Mouse (Mus musculus): Measurements from ENCODE around the gene Thumpd3. TPM values are rescaled to one million over a fixed set of nuclear protein-coding genes. Genes with fewer than 3 reads are reported as not detected.

The Thumpd3 gene
- polyA plus RNA-seq, 1 experiment from 2014 or later: 29.5 TPM

- under 1% methylated on average over 11 of the region's 11 CpGs for WGBS (ENCODE audit: insufficient replicate concordance)
- ATAC-seq (ENCODE audit: low read depth): peak; percentile 3; the same call in 1 of the 2 replicates
- H3K9me3 ChIP-seq (replicated peaks; ENCODE audit: control insufficient read depth, low read length): no peaks in the 10 kb centered on the region
- peak overlapping the region; percentile 90 for H3K27ac ChIP-seq (ENCODE audit: low read length)
- H3K4me1 ChIP-seq (ENCODE audit: control insufficient read depth, low read depth, low read length): peaks cover 42% of the 10 kb centered on the region
- peak overlapping the region; percentile 89 for H3K4me3 ChIP-seq (ENCODE audit: low read depth, low read length)
- peak overlapping the region; percentile 84 for H3K9ac ChIP-seq (ENCODE audit: low read depth, low read length)
- H3K27me3 ChIP-seq (ENCODE audit: control insufficient read depth, insufficient read depth, low read depth, low read length): no peaks in the 10 kb centered on the region
- peak overlapping the region; percentile 99 for H3K4me2 ChIP-seq (ENCODE audit: low read depth, low read length)
- no peaks in the 10 kb centered on the region; the same call in 1 of the 2 replicates for H3K36me3 ChIP-seq (ENCODE audit: control insufficient read depth, insufficient read depth)
Measured at GRCm38 (mm10) chr6:113045575-113045974, 450 bp upstream of the Thumpd3 start.

- WGBS (ENCODE audit: insufficient replicate concordance): 17% methylated on average over 15 of the region's 15 CpGs
Measured at GRCm38 (mm10) chr6:113047016-113047746, 1.2 kb downstream of the Thumpd3 start.

GRCm38 (mm10) chr6:113048371-113048770 lies 2.3 kb downstream of the Thumpd3 start:
- Histone ChIP-seq H3K27me3 (ENCODE audit: control insufficient read depth, insufficient read depth, low read depth, low read length) (no peaks in the 10 kb centered on the region), H3K27ac (ENCODE audit: low read length) (no peak overlapping the region), H3K9ac (ENCODE audit: low read depth, low read length) (peak overlapping the region; percentile 38; the same call in 1 of the 2 replicates), H3K4me2 (ENCODE audit: low read depth, low read length) (peak overlapping the region; percentile 99), H3K4me1 (ENCODE audit: control insufficient read depth, low read depth, low read length) (peaks cover 26% of the 10 kb centered on the region), H3K4me3 (ENCODE audit: low read depth, low read length) (peak overlapping the region; percentile 5), H3K9me3 (replicated peaks; ENCODE audit: control insufficient read depth, low read length) (no peaks in the 10 kb centered on the region), H3K36me3 (ENCODE audit: control insufficient read depth, insufficient read depth) (peaks cover 6% of the 10 kb centered on the region)
- no peak for ATAC-seq (ENCODE audit: low read depth)
- WGBS (ENCODE audit: insufficient replicate concordance): 34% methylated on average over 2 of the region's 2 CpGs

More at GRCm38 (mm10) chr6:113047016-113047746, 1.2 kb downstream of the Thumpd3 start:
- peak overlapping the region; percentile 84 for H3K9ac ChIP-seq (ENCODE audit: low read depth, low read length)
- H3K4me3 ChIP-seq (ENCODE audit: low read depth, low read length): peak overlapping the region; percentile 89
- H3K36me3 ChIP-seq (ENCODE audit: control insufficient read depth, insufficient read depth): peaks cover 6% of the 10 kb centered on the region
- H3K27me3 ChIP-seq (ENCODE audit: control insufficient read depth, insufficient read depth, low read depth, low read length): no peaks in the 10 kb centered on the region
- H3K9me3 ChIP-seq (replicated peaks; ENCODE audit: control insufficient read depth, low read length): no peaks in the 10 kb centered on the region
- H3K4me1 ChIP-seq (ENCODE audit: control insufficient read depth, low read depth, low read length): peaks cover 30% of the 10 kb centered on the region
- peak overlapping the region; percentile 99 for H3K4me2 ChIP-seq (ENCODE audit: low read depth, low read length)
- peak overlapping the region; percentile 90 for H3K27ac ChIP-seq (ENCODE audit: low read length)
- ATAC-seq (ENCODE audit: low read depth): no peak

DNA sequence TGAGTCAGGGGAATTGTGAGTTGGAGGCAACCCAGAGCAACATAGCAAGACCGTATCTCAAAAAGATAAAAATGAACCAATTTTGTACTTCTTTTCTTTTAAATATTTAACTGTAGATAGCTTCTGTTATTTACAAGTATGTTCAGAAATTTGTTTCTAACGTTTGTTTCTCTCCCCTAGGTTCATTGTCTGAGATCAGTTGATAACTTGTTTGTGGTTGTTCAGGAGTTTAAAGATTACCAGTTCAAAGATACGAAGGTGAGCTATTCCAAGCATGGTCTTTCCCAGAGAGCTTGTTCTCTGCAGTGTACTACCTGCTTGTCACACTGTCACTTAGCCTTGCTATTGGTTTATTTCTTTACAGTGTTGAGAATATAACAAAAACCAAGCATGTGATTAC lies 3.1 kb downstream of the Thumpd3 start:
- Histone ChIP-seq H3K27ac (ENCODE audit: low read length) (0 out of 2 replicates have a peak overlapping the region, but pooled peaks have one; percentile 20), H3K36me3 (ENCODE audit: control insufficient read depth, insufficient read depth) (peaks cover 6% of the 10 kb centered on the region), H3K4me1 (ENCODE audit: control insufficient read depth, low read depth, low read length) (peaks cover 26% of the 10 kb centered on the region), H3K27me3 (ENCODE audit: control insufficient read depth, insufficient read depth, low read depth, low read length) (no peaks in the 10 kb centered on the region), H3K4me3 (ENCODE audit: low read depth, low read length) (no peak overlapping the region), H3K9me3 (replicated peaks; ENCODE audit: control insufficient read depth, low read length) (no peaks in the 10 kb centered on the region), H3K4me2 (ENCODE audit: low read depth, low read length) (no peak overlapping the region), H3K9ac (ENCODE audit: low read depth, low read length) (no peak overlapping the region)
- no peak for ATAC-seq (ENCODE audit: low read depth)
- 30% methylated on average over 3 of the region's 3 CpGs for WGBS (ENCODE audit: insufficient replicate concordance)

- ATAC-seq (ENCODE audit: low read depth): no peak
- Histone ChIP-seq H3K9me3 (replicated peaks; ENCODE audit: control insufficient read depth, low read length) (no peaks in the 10 kb centered on the region), H3K4me1 (ENCODE audit: control insufficient read depth, low read depth, low read length) (peaks cover 8% of the 10 kb centered on the region), H3K4me2 (ENCODE audit: low read depth, low read length) (no peak overlapping the region), H3K27ac (ENCODE audit: low read length) (no peak overlapping the region), H3K9ac (ENCODE audit: low read depth, low read length) (no peak overlapping the region), H3K27me3 (ENCODE audit: control insufficient read depth, insufficient read depth, low read depth, low read length) (no peaks in the 10 kb centered on the region), H3K4me3 (ENCODE audit: low read depth, low read length) (no peak overlapping the region), H3K36me3 (ENCODE audit: control insufficient read depth, insufficient read depth) (peaks cover 11% of the 10 kb centered on the region)
- 58% methylated on average over 3 of the region's 3 CpGs for WGBS (ENCODE audit: insufficient replicate concordance)
Measured at GRCm38 (mm10) chr6:113052972-113053371, 6.9 kb downstream of the Thumpd3 start.

DNA sequence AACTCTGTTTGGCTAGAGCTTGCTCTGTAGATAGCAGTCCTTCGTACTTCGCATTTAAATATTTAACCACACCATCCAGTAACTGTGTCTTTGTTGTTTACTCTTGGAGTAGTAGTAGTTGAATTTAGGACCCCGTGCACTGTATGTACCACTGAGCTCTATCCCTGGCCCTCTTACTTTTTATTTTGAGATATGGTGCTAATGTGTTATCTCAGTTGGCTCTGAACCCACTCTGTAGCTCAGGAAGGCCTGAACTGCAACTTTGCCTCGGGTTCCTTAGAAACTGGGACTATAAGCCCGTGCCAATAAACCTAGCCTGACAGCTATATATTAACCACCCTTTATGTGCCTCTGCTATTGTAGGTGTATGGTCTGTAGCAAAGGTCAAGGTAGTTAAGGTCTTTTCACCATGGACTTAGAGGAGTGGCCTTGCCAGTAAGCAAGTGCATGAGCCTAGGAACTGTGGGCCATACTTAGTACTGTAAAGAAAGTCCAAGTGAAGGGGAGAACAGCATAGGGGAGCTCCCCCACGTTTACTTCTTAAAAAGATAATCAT lies 8.6 kb downstream of the Thumpd3 start:
- ATAC-seq (ENCODE audit: low read depth): no peak
- H3K9me3 ChIP-seq (replicated peaks; ENCODE audit: control insufficient read depth, low read length): no peaks in the 10 kb centered on the region
- H3K4me3 ChIP-seq (ENCODE audit: low read depth, low read length): no peak overlapping the region
- H3K9ac ChIP-seq (ENCODE audit: low read depth, low read length): no peak overlapping the region
- WGBS (ENCODE audit: insufficient replicate concordance): 62% methylated on average over 6 of the region's 6 CpGs
- H3K27ac ChIP-seq (ENCODE audit: low read length): no peak overlapping the region
- peaks cover 14% of the 10 kb centered on the region for H3K36me3 ChIP-seq (ENCODE audit: control insufficient read depth, insufficient read depth)
- no peak overlapping the region for H3K4me2 ChIP-seq (ENCODE audit: low read depth, low read length)
- H3K4me1 ChIP-seq (ENCODE audit: control insufficient read depth, low read depth, low read length): no peaks in the 10 kb centered on the region
- H3K27me3 ChIP-seq (ENCODE audit: control insufficient read depth, insufficient read depth, low read depth, low read length): no peaks in the 10 kb centered on the region

DNA sequence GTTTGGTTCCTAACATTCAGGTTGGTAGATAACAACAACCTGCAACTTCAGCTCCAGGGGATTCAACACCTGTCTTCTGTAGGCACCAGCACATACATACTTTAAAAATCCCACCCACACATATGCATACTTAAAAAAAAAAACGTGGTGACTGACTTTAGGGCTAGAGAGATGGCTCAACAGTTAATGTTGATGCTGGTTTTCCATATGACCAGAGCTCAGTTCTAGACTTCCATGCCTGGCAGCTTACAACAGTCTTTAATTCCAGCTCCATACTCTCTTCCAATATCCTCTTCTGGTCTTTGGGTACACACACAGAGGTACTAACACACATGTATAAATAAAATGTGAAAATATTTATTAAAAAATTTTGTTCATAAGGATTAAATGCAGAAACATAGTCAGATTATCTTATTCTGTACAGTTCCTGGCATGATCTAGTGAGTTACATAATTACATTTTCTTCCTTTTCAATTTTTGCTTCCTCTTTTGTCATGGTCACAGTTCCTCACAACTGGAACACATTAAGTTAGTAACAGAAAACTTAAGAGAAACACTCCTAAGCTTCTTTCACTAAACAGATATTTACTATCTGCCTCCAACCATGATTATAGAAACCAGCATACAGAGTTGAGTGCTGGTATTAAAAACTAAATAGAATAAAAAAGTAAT lies 15.0 kb downstream of the Thumpd3 start:
- H3K4me2 ChIP-seq (ENCODE audit: low read depth, low read length): no peak overlapping the region
- no peak overlapping the region for H3K4me3 ChIP-seq (ENCODE audit: low read depth, low read length)
- H3K9ac ChIP-seq (ENCODE audit: low read depth, low read length): no peak overlapping the region
- no peaks in the 10 kb centered on the region for H3K9me3 ChIP-seq (replicated peaks; ENCODE audit: control insufficient read depth, low read length)
- peaks cover 42% of the 10 kb centered on the region for H3K36me3 ChIP-seq (ENCODE audit: control insufficient read depth, insufficient read depth)
- no peaks in the 10 kb centered on the region for H3K27me3 ChIP-seq (ENCODE audit: control insufficient read depth, insufficient read depth, low read depth, low read length)
- no peak overlapping the region for H3K27ac ChIP-seq (ENCODE audit: low read length)
- H3K4me1 ChIP-seq (ENCODE audit: control insufficient read depth, low read depth, low read length): no peaks in the 10 kb centered on the region
- no peak for ATAC-seq (ENCODE audit: low read depth)
- WGBS (ENCODE audit: insufficient replicate concordance): 44% methylated on average over 1 of the region's 1 CpGs

GRCm38 (mm10) chr6:113062253-113062652 lies 16.2 kb downstream of the Thumpd3 start:
- no peak for ATAC-seq (ENCODE audit: low read depth)
- Histone ChIP-seq H3K27ac (ENCODE audit: low read length) (no peak overlapping the region), H3K9ac (ENCODE audit: low read depth, low read length) (no peak overlapping the region), H3K4me3 (ENCODE audit: low read depth, low read length) (no peak overlapping the region), H3K36me3 (ENCODE audit: control insufficient read depth, insufficient read depth) (peaks cover 49% of the 10 kb centered on the region), H3K4me2 (ENCODE audit: low read depth, low read length) (no peak overlapping the region), H3K4me1 (ENCODE audit: control insufficient read depth, low read depth, low read length) (no peaks in the 10 kb centered on the region), H3K9me3 (replicated peaks; ENCODE audit: control insufficient read depth, low read length) (no peaks in the 10 kb centered on the region), H3K27me3 (ENCODE audit: control insufficient read depth, insufficient read depth, low read depth, low read length) (no peaks in the 10 kb centered on the region)
- 75% methylated on average over 3 of the region's 3 CpGs for WGBS (ENCODE audit: insufficient replicate concordance)

DNA sequence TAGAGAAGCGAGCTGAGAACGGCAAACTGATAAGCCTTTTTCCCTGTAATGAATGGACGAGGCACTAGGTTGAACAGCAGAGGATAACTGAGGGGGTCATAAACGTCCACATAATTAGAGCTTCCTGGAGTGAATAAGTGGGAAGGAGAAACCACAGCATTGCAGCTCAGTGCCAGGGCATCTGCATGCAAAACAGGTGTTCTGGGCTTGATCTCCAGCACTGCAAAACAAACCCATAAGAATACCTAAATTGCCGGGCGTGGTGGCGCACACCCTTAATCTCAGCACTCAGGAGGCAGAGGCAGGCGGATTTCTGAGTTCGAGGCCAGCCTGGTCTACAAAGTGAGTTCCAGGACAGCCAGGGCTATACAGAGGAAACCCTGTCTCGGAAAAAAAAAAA lies 17.3 kb downstream of the Thumpd3 start:
- Histone ChIP-seq H3K36me3 (ENCODE audit: control insufficient read depth, insufficient read depth) (peaks cover 55% of the 10 kb centered on the region), H3K27ac (ENCODE audit: low read length) (no peak overlapping the region)
- ATAC-seq (ENCODE audit: low read depth): no peak

More for the DNA sequence above, 17.3 kb downstream of the Thumpd3 start:
- Histone ChIP-seq H3K4me1 (ENCODE audit: control insufficient read depth, low read depth, low read length) (no peaks in the 10 kb centered on the region), H3K9ac (ENCODE audit: low read depth, low read length) (no peak overlapping the region), H3K4me3 (ENCODE audit: low read depth, low read length) (no peak overlapping the region), H3K4me2 (ENCODE audit: low read depth, low read length) (no peak overlapping the region), H3K27me3 (ENCODE audit: control insufficient read depth, insufficient read depth, low read depth, low read length) (no peaks in the 10 kb centered on the region), H3K9me3 (replicated peaks; ENCODE audit: control insufficient read depth, low read length) (no peaks in the 10 kb centered on the region)
- WGBS (ENCODE audit: insufficient replicate concordance): 79% methylated on average over 10 of the region's 10 CpGs

All from liver, embryonic 16.5 days (tissue).